Mouse (Mus musculus) adrenal gland, postnatal 14 days (tissue): ENCODE measurements at regions not wholly inside any gene's neighbourhood (a gene's known extent, or its start where the extent isn't known, plus 50 kb on each side); places are given as distances from the start of the nearest gene placed in this dataset.
A peak's percentile ranks its signal among the peaks of the same experiment; 100 is the strongest.

Source experiments
- DNase-seq: peaks from one replicate; pipeline ENCODE4 v3.0.0; 2021; ENCODE audit warnings: mixed read lengths

DNA sequence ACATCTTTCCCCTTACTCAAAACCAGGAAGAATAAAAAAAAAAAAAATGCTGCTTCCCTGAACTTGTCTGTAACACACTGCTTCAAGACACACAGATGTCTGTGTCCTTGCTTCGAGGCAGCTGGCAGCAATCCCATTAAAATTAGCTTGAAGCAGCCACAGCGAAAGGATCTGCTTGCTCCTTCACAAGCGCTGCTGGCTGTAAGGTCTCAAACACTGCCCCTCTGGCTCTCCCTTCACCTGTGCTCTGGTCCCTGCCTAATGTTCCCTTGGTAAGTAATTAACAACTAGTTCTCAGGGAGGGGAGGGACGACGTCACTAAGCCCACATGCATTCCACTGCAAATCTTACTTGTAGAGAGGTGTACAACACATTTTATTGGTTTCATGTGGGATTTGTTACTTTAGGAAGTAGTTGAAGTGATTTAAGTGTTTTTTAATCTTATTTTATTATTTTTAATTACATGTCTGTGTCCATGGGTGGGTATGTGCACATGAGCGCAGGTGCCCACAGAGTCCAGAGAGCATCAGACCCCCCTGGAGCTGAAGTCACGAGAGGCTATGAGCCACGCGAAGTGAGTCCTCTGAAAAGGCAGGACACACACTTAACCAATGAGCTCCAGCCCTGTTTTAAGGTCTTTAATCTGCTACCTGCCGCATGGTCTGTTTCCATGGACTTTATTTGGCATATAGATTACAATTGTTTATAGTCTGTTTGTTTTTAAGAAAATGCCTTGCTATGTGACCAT is 61.1 kb upstream of the Cers6 start:
- DNase-seq, result no peak

DNA sequence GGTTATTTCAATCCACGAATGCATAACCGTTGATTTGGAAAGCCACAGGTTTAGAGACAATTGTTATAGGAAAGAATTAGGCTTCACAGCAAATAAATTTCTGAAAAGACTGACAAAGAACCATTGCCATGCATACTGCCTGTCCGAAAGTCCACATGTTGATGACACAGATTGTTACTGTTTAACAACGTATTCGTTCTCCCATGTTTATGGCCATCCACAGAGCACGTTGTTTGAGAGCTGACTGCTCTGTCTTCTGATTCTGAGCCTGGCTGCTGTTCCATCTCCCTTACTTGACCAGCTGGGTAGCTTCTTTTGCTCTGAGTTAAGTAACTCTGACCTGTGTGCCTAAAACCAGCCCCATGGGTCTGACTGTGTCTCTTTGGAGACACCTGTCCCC is 57.1 kb upstream of the Cers6 start:
- no peak for DNase-seq

DNA sequence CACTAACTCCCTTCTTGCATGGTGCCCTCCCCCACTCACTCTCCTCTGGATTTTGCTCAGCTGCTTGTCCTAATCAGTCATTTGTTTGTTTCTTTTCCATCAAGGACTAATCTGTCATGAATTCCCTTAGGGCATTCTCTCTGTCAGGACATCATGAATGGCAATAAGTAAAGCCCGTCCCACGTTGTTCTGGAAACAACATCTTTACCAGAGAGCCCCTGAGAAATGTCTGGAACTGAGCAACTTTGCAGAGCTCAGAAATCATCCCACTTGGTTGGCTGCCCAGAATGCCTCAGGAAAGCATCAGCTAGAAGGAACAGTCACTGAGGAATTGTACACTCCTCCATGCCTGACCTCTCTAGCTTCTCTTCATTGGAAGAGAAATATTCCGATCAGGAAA is 55.4 kb upstream of the Cers6 start:
- DNase-seq, result peak; percentile 38

DNA sequence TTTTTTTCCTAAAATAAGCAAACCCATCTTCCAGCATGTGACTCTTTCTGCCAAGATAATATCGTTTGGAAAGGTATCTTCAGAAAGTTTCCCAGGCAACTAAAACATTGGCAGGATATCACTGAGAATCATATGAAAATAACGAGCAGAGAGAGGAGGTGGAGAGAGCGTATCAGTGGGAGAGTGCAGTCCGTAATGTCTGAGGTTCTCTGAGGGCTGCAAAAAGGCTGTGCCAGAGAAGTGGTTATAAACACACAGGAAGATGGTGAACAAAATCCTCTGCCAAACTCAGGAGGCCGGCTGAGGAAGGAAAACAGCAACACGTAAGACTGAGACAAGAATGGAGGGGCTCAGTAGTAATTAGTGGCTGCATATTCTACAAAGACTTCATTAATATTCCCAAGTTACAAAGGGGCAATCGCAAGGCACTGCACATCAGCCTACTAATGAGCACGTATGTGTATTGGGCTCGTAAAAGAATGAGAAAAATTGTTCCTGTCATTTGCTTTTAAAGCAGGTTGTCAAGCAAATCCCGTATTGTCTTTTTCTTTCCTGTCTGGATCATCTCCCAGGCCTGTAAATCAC is 54.8 kb upstream of the Cers6 start:
- DNase-seq, result no peak
